Mouse (Mus musculus) kidney, adult 2 months (tissue): ENCODE data around the gene Fosb.

Source experiments
- CTCF ChIP-seq: fragments of 200-500 bp; conservative IDR thresholded peaks from 2 replicates; pipeline ENCODE4 v1.5.1; 2011; ENCODE audit warnings: low read depth, mild to moderate bottlenecking, control low read depth, low read length, moderate library complexity, mixed read lengths; ENCODE audit not compliant: insufficient read depth, insufficient read length
- POLR2A ChIP-seq: fragments of 200-500 bp; IDR thresholded peaks from one replicate; pipeline ENCODE4 v1.6.1; 2011; ENCODE audit warnings: low read depth, low read length, control low read depth

- TF ChIP-seq CTCF (peak; percentile 97), POLR2A (no peak)
These were observed 33.5 kb upstream of the Fosb start for GRCm38 (mm10) chr7:19343210-19343808.
